Mouse (Mus musculus): ENCODE data around the gene Gtf3a. TPM values are rescaled to one million over a fixed set of nuclear protein-coding genes. Genes with fewer than 3 reads are reported as not detected.

Gene Gtf3a
- polyA plus RNA-seq, 1 experiment from 2014 or later: 99.9 TPM

- H3K27ac ChIP-seq: no peak overlapping the region
These were observed 20.4 kb downstream of the Gtf3a start for GRCm38 (mm10) chr5:146968695-146969393.

GRCm38 (mm10) chr5:146971776-146972561 lies 23.5 kb downstream of the Gtf3a start:
- no peak for ATAC-seq
- 68% methylated on average over 10 of the region's 10 CpGs for WGBS

More at GRCm38 (mm10) chr5:146968695-146969393, 20.4 kb downstream of the Gtf3a start:
- H3K9ac ChIP-seq (replicated peaks): peak overlapping the region; percentile 46; the same call in 1 of the 2 replicates
- ATAC-seq: no peak
- no peak overlapping the region for H3K4me3 ChIP-seq (replicated peaks)
- WGBS: 41% methylated on average over 13 of the region's 13 CpGs
- H3K9me3 ChIP-seq: no peaks in the 10 kb centered on the region
- no peak overlapping the region for H3K4me2 ChIP-seq (replicated peaks)
- no peaks in the 10 kb centered on the region for H3K4me1 ChIP-seq (replicated peaks)
- H3K36me3 ChIP-seq: no peaks in the 10 kb centered on the region
- 0 out of 2 replicates have a peak, but pooled peaks cover 2% of the 10 kb centered on the region for H3K27me3 ChIP-seq

GRCm38 (mm10) chr5:146973353-146973752 lies 24.9 kb downstream of the Gtf3a start:
- WGBS: 91% methylated on average over 9 of the region's 9 CpGs
- H3K4me1 ChIP-seq (replicated peaks): no peaks in the 10 kb centered on the region
- ATAC-seq: no peak

More at GRCm38 (mm10) chr5:146971776-146972561, 23.5 kb downstream of the Gtf3a start:
- 0 out of 2 replicates have a peak, but pooled peaks cover 2% of the 10 kb centered on the region for H3K27me3 ChIP-seq
- no peak overlapping the region for H3K27ac ChIP-seq
- H3K36me3 ChIP-seq: no peaks in the 10 kb centered on the region
- no peaks in the 10 kb centered on the region for H3K4me1 ChIP-seq (replicated peaks)
- no peak overlapping the region for H3K4me2 ChIP-seq (replicated peaks)
- no peak overlapping the region for H3K4me3 ChIP-seq (replicated peaks)
- H3K9ac ChIP-seq (replicated peaks): no peak overlapping the region
- no peaks in the 10 kb centered on the region for H3K9me3 ChIP-seq

GRCm38 (mm10) chr5:146973858-146974780 lies 25.7 kb downstream of the Gtf3a start:
- H3K4me1 ChIP-seq (replicated peaks): no peaks in the 10 kb centered on the region

More at GRCm38 (mm10) chr5:146973353-146973752, 24.9 kb downstream of the Gtf3a start:
- H3K9ac ChIP-seq (replicated peaks): no peak overlapping the region
- H3K36me3 ChIP-seq: no peaks in the 10 kb centered on the region
- H3K27me3 ChIP-seq: 0 out of 2 replicates have a peak, but pooled peaks cover 2% of the 10 kb centered on the region
- H3K4me2 ChIP-seq (replicated peaks): no peak overlapping the region
- no peaks in the 10 kb centered on the region for H3K9me3 ChIP-seq
- no peak overlapping the region for H3K27ac ChIP-seq
- H3K4me3 ChIP-seq (replicated peaks): no peak overlapping the region

GRCm38 (mm10) chr5:146974781-146975123 lies 26.3 kb downstream of the Gtf3a start:
- H3K4me1 ChIP-seq (replicated peaks): no peaks in the 10 kb centered on the region
- no peaks in the 10 kb centered on the region for H3K9me3 ChIP-seq
- H3K36me3 ChIP-seq: no peaks in the 10 kb centered on the region
- H3K27me3 ChIP-seq: 0 out of 2 replicates have a peak, but pooled peaks cover 2% of the 10 kb centered on the region
- no peak overlapping the region for H3K4me3 ChIP-seq (replicated peaks)
- H3K9ac ChIP-seq (replicated peaks): no peak overlapping the region
- H3K27ac ChIP-seq: no peak overlapping the region
- no peak overlapping the region for H3K4me2 ChIP-seq (replicated peaks)
- ATAC-seq: no peak
- 77% methylated on average over 13 of the region's 13 CpGs for WGBS

More at GRCm38 (mm10) chr5:146973858-146974780, 25.7 kb downstream of the Gtf3a start:
- Histone ChIP-seq H3K4me3 (replicated peaks) (no peak overlapping the region), H3K9ac (replicated peaks) (no peak overlapping the region), H3K27ac (no peak overlapping the region), H3K36me3 (no peaks in the 10 kb centered on the region), H3K27me3 (0 out of 2 replicates have a peak, but pooled peaks cover 2% of the 10 kb centered on the region), H3K4me2 (replicated peaks) (no peak overlapping the region), H3K9me3 (no peaks in the 10 kb centered on the region)
- ATAC-seq: no peak
- 79% methylated on average over 25 of the region's 25 CpGs for WGBS

GRCm38 (mm10) chr5:146981376-146981775 lies 32.9 kb downstream of the Gtf3a start:
- 84% methylated on average over 6 of the region's 6 CpGs for WGBS
- Histone ChIP-seq H3K9ac (replicated peaks) (no peak overlapping the region), H3K4me2 (replicated peaks) (no peak overlapping the region), H3K27me3 (peaks cover 30% of the 10 kb centered on the region), H3K36me3 (no peaks in the 10 kb centered on the region), H3K9me3 (no peaks in the 10 kb centered on the region), H3K4me3 (replicated peaks) (no peak overlapping the region), H3K27ac (no peak overlapping the region), H3K4me1 (replicated peaks) (0 out of 2 replicates have a peak, but pooled peaks cover 3% of the 10 kb centered on the region)
- ATAC-seq: no peak

- Histone ChIP-seq H3K4me1 (replicated peaks) (0 out of 2 replicates have a peak, but pooled peaks cover 7% of the 10 kb centered on the region), H3K36me3 (no peaks in the 10 kb centered on the region), H3K9me3 (no peaks in the 10 kb centered on the region), H3K27ac (no peak overlapping the region), H3K4me2 (replicated peaks) (no peak overlapping the region), H3K9ac (replicated peaks) (no peak overlapping the region), H3K4me3 (replicated peaks) (no peak overlapping the region), H3K27me3 (peaks cover 30% of the 10 kb centered on the region)
- peak; percentile 67; the same call in 1 of the 2 replicates for ATAC-seq
- 10% methylated on average over 8 of the region's 8 CpGs for WGBS
These were observed 34.8 kb downstream of the Gtf3a start for GRCm38 (mm10) chr5:146983216-146983615.

GRCm38 (mm10) chr5:146985725-146986433 lies 37.4 kb downstream of the Gtf3a start:
- peaks cover 30% of the 10 kb centered on the region for H3K27me3 ChIP-seq
- no peaks in the 10 kb centered on the region for H3K36me3 ChIP-seq
- 0 out of 2 replicates have a peak overlapping the region, but pooled peaks have one; percentile 32 for H3K9ac ChIP-seq (replicated peaks)
- 65% methylated on average over 21 of the region's 21 CpGs for WGBS
- H3K4me2 ChIP-seq (replicated peaks): no peak overlapping the region
- no peak; the same call in 1 of the 2 replicates for ATAC-seq
- H3K27ac ChIP-seq: no peak overlapping the region
- 0 out of 2 replicates have a peak, but pooled peaks cover 7% of the 10 kb centered on the region for H3K4me1 ChIP-seq (replicated peaks)
- H3K9me3 ChIP-seq: no peaks in the 10 kb centered on the region
- no peak overlapping the region for H3K4me3 ChIP-seq (replicated peaks)

GRCm38 (mm10) chr5:146987588-146987987 lies 39.1 kb downstream of the Gtf3a start:
- Histone ChIP-seq H3K9me3 (no peaks in the 10 kb centered on the region), H3K4me2 (replicated peaks) (no peak overlapping the region), H3K27ac (no peak overlapping the region), H3K27me3 (peaks cover 18% of the 10 kb centered on the region; the same call in 1 of the 2 replicates), H3K9ac (replicated peaks) (no peak overlapping the region), H3K36me3 (no peaks in the 10 kb centered on the region), H3K4me1 (replicated peaks) (0 out of 2 replicates have a peak, but pooled peaks cover 7% of the 10 kb centered on the region), H3K4me3 (replicated peaks) (no peak overlapping the region)
- ATAC-seq: no peak
- 86% methylated on average over 10 of the region's 10 CpGs for WGBS

GRCm38 (mm10) chr5:146989051-146989450 lies 40.6 kb downstream of the Gtf3a start:
- no peaks in the 10 kb centered on the region for H3K9me3 ChIP-seq
- peaks cover 12% of the 10 kb centered on the region; the same call in 1 of the 2 replicates for H3K27me3 ChIP-seq
- H3K4me3 ChIP-seq (replicated peaks): no peak overlapping the region
- WGBS: 86% methylated on average over 5 of the region's 5 CpGs
- H3K4me2 ChIP-seq (replicated peaks): no peak overlapping the region
- 0 out of 2 replicates have a peak, but pooled peaks cover 7% of the 10 kb centered on the region for H3K4me1 ChIP-seq (replicated peaks)
- H3K27ac ChIP-seq: no peak overlapping the region
- H3K36me3 ChIP-seq: no peaks in the 10 kb centered on the region
- ATAC-seq: no peak
- H3K9ac ChIP-seq (replicated peaks): no peak overlapping the region

GRCm38 (mm10) chr5:146993509-146993908 lies 45.1 kb downstream of the Gtf3a start:
- H3K9me3 ChIP-seq: no peaks in the 10 kb centered on the region
- no peak for ATAC-seq
- H3K4me3 ChIP-seq (replicated peaks): no peak overlapping the region
- no peak overlapping the region for H3K4me2 ChIP-seq (replicated peaks)
- H3K4me1 ChIP-seq (replicated peaks): no peaks in the 10 kb centered on the region
- H3K9ac ChIP-seq (replicated peaks): no peak overlapping the region
- H3K27ac ChIP-seq: no peak overlapping the region
- 82% methylated on average over 8 of the region's 8 CpGs for WGBS
- no peaks in the 10 kb centered on the region for H3K27me3 ChIP-seq
- H3K36me3 ChIP-seq: no peaks in the 10 kb centered on the region
